Mouse (Mus musculus): ENCODE data around the gene Arpin.

DNA sequence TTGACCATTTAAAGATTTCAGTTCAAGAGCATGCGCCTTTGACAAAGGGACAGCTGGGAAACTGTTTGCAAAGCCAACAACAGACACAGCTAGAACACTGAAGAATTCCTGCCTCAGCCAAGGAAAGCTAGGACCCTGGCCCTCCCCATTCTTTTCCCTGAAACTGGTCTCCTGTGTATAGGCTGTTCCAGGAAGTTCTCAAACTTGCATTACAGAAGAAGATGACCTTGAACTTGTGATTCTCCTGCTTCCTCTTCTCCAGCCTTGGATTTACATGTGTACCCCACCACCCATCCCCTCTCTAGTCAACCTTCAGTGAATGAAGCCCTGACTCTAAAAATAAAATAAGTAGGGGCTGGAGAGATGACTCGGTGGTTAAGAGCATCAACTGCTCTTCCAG is 40.2 kb upstream of the Arpin start:
- TF ChIP-seq CTCF (IDR thresholded peaks at IDR 0.05; ENCODE audit: insufficient read depth, low read length), result no peak
- no peak for TF ChIP-seq POLR2A (IDR thresholded peaks at IDR 0.05; ENCODE audit: borderline replicate concordance, extremely low read depth, low read depth, low read length)

All from lung, adult 2 months (tissue).